Mouse (Mus musculus) left cerebral cortex, postnatal 10 days (tissue): ENCODE measurements around the gene Gpatch4. TPM values are rescaled to one million over a fixed set of nuclear protein-coding genes. Genes with fewer than 3 reads are reported as not detected.

ENCODE experiments used
- DNase-seq, 2 experiments: peaks; one replicate each; pipeline ENCODE4 v3.0.0; 2021 to 2022; ENCODE audit warnings: low spot score in 2 of 2, mixed read lengths in 1 of 2; ENCODE audit errors: extremely low spot score in 1 of 2
- intact Hi-C: fragments of 180-260 bp; cut with DNase I; formaldehyde crosslinking; loops from one replicate; pipeline ENCODE4 v1.15.1; 2025
- total RNA-seq, 2 experiments: library from RNA; stranded (reverse); gene quantifications; 2 replicates each; pipeline ENCODE4 v1.2.3; 2021

Gene Gpatch4
- 10 to 100 TPM; 20.8 to 24.2 TPM for total RNA-seq

DNA sequence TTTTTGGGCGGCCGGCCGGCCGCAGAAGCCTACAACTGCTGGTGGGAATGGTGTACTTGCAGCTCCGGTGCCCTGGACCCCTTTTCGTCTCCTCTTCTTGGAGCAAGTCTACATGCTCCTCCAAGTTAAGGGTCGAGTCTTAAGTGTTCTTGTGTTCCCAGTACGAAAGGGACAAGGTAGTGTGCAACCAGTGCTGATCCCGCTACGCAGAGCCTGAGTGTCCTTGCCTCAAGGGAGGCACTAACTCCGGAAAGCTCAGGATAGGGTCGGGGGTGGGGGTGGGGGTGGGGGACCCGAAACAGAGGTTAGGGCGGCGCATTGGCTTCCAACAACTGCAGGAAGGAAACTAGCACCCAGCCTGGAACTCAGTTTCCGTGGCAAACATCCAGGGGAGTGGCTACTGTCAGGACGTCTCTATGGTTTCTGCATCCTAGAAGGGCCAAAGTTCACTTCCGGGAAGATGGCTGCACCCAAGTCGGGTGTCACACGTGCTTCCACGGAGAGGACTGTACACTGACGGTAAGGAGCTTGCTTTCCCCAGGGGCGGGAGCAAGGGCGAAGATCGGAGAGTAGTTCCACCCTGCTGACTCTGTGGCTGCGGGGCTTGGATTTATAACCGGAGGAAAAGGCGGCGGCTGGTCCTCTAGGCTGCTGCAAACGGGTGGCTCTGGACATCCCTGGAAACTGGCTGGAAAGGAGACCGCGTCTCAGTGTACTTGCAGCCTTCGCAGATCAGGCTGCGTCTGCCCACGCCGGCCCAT lies at the start of gene Gpatch4:
Gpatch4 (plus strand) TSS at position 448 of the 761 bp plus-strand sequence.
- DNase-seq, result peak; percentile 91 to 95
- intact Hi-C loops, result no loop called here

DNA sequence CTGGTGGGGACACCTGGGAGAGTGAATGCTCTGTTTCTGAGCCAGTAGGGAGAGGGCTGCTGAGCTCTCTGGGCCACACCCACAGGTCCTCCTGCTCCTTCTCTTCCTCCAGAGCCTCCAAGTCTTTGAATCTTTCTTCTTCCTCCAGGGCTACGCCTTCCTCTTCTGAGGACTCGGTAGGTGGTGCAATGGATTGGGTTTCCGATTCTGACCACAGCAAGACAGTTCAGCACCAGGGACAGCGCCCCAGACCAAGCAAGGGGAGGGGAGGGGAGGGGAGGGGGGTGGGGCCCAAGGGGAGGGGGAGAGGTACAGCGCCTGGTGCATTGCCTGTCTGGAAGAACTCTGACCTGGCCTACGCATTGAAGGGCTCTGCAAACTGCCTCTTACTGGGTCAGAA lies 49.5 kb upstream of the Gpatch4 start:
- DNase-seq, result no peak
- intact Hi-C loops, result no loop called here

DNA sequence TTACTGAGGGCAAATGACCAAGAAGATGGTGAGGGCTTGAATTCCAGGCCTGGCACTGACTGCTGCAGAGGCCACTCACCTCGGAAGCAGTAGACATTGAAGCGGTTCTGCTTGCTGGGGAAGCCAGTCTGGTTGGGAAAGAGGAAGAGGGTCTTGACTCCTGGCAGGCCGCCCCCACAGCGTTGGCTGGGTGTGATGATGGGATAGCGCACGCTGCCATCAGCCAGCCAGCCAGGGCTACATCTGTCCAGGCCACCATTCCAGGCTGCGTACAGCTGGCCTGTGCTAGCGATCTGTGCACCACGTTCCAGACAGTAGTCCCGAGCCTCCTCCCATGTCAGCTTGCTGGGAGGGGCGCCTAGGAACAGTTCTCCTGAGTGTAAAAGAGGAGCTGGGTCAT lies 47.6 kb upstream of the Gpatch4 start:
- no peak for DNase-seq
- intact Hi-C loops, result no loop called here

DNA sequence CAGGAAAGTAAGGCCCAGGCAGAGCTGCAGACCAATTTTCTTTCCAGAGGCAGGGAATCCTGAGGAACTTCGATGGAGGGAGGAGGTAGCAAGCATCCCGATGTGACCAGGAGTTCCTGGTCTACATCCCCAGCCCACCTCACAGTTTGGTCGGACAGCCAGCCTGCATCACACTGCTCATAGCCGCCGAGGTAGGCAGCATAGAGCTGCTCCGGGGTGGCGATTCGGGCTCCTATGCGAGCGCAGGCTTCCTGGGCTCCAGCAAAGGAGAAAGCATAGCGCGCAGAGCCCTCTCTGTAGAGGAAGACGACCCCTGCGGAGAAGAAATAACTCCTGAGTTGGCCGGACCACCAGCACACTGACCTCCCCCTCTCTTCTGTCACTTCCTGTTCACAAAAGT lies 46.5 kb upstream of the Gpatch4 start:
- DNase-seq, result no peak
- intact Hi-C loops, result no loop called here

DNA sequence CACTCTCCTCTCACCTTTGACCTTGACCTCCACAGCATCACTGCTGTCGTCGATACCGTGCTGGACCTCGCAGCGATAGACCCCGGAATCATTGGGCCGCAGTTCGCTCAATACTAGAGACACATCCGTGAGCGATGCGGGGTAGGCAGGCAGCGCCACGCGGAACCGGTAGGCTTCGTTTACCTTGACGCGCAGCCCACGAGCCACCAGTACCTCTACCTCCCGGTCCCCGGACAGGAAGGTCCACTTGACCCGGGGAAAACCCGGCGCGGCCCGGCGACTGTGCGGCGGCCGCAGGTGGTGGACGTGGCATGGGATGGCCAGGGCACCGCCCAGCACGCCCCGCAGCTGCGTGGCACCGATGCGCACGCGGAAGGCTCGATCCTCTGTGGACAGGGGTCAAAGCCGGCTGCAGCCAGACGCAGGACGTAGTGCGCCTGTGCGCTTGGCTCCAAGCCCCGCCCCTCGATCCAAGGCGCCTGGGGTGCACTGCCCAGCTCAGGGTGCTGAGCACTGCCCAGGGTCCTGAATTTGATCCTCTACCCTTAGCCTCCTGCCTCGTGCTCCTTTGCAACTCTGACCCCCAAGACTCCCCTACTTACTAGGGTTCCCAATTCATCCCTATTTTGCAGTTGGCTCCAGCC lies 45.8 kb upstream of the Gpatch4 start:
- peak in 1 of 2 experiments; percentile 65 for DNase-seq
- intact Hi-C loops, result no loop called here

DNA sequence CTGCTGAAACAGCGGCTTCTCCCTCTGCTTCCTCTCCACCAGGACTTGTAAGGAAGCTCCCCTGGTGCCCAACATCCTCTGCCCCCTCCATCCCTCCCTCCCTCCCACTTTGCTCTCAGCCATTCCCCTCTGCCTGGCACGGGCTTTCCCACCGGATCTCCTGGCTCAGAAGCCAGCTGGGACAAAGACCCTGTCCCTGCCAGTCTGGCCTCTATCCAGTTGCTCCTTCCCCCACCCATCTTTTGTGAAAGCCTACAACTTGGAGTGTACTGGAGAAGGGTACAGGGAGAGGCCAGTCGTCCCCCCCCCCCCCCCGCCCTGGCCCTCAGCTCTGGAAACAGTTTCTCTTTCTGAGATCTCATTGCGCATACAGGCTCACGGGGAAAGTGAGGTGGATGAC lies 44.2 kb upstream of the Gpatch4 start:
- peak; percentile 78 to 79 for DNase-seq
- intact Hi-C loops, result no loop called here

DNA sequence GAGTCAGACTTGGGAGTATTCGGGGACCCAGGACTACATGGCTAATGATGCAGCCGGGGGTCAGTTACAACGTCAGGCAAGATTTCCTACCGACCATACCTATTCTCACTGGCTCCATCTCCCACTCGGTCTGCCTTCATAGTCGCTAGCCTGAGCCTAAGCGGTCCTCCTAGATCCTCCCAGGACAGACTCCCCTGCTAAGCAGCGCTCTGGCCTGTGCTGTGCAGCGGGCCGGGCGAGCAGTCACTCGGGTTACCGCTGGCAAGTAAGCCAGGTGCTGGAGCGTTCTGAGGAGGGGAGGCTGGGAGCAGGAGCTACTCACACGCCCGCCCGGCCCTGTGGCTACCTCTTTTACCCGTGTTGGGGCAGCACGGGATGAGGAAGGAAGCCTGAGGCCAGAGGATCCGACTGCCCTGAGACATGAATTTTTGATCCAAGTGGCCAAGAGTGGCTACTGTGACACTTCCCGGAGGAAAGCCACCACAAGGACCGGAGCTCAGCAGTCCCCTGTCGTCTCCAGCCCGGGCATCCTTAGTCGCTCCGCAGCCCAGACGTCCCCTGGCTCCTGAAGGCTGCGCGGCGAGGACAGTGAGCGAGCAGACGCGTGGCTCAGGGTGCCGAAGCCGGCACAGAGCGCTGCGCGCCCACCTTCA lies 43.5 kb upstream of the Gpatch4 start:
- intact Hi-C loops, result no loop called here
- DNase-seq, result no peak

DNA sequence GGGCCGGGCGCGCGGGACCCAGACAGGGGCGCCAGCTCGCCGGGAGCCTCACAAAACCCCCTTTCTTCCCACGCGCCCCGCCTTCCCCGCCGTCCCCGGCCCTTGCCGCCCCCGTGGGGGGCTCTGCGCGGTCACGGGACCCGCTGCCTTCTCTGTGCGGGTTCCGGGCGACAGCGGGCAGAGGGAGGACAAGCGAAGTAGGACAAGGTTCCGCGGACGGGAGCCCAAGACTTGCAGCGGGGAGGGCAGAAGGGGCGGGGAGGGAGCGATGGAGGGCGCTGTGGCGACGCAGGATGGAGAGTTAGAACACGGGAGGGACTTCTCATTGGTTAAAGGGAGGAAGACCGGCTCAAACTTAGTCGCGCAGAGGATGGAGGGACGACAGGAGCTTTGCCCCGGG lies 42.7 kb upstream of the Gpatch4 start, which contains the start of gene Bcan:
Bcan (minus strand) TSS at position 50 of the 400 bp plus-strand sequence.
- DNase-seq, result peak; percentile 58 to 82
- intact Hi-C loops, result no loop called here

DNA sequence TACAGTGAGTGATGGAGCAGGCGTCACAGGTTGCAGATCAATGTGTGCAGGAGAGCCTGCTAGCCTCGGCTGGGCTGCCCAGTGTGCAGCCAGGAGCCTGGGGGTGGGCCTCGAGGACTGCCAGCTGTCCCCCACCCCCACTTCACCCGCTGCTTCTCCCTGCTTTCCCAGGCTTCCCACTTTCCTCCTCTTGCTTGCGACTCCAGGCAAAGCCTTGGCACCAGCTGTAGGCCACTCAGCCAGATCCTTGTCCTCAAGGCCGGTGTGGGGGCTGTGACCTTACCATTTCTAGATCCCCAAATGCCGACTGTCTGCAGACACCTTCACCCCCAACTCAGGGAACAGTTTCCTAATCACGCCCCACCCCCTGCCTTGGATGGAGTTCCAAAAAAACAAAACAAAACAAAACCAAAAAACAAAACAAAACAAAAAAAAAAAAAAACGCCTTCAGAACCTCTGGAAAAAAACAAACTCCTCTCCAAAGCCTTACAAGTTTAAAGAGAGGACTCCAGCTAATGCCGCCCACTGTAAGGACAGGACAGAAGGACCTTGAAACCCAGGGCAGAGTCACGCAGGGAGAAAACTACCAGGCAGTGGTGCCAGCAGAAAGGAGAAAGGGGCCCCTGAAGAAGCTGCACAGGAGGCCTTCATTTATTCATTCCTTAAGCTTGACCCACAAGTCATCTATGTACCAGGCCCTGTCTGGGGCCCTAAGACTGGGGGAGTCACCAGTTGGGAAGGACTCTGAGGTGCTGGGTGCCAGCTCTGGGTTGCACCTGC lies 41.9 kb upstream of the Gpatch4 start:
- intact Hi-C loops, result no loop called here
- peak in 1 of 2 experiments; percentile 54 for DNase-seq

DNA sequence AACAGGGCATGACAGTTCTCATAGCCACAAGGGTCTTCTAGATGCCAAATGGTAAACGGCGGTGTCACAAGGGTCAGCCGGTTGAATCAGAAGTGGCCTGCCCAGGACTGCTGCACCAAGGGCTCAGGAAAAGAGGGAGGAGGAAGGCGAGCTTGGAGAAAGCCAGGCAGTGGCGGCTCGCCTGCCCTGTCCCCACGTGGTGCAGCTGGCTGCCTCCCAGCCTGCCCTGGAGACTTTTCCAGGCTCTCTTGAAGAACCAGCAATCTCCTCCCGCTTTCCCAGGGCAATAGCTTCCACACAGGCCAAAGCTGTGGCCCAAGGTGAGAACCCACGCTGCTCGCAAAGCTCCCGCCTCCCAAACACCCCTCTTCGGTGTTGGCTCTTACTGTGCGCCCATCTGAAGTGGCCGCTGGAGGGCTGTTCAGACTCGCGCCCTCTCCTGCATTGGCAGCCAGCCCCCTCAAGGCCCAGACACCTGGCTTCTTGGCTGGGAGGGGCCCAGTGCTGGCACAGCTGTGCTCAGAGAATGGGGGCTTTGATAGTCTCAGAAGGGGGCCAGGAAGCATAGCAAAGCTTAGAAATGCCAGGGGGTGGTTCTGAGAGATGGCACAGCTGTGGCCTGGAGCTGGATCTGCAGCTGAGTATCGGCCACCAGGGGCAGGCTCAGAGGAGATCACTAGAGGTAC lies 40.5 kb upstream of the Gpatch4 start:
- DNase-seq, result peak in 1 of 2 experiments; percentile 66
- intact Hi-C loops, result no loop called here

DNA sequence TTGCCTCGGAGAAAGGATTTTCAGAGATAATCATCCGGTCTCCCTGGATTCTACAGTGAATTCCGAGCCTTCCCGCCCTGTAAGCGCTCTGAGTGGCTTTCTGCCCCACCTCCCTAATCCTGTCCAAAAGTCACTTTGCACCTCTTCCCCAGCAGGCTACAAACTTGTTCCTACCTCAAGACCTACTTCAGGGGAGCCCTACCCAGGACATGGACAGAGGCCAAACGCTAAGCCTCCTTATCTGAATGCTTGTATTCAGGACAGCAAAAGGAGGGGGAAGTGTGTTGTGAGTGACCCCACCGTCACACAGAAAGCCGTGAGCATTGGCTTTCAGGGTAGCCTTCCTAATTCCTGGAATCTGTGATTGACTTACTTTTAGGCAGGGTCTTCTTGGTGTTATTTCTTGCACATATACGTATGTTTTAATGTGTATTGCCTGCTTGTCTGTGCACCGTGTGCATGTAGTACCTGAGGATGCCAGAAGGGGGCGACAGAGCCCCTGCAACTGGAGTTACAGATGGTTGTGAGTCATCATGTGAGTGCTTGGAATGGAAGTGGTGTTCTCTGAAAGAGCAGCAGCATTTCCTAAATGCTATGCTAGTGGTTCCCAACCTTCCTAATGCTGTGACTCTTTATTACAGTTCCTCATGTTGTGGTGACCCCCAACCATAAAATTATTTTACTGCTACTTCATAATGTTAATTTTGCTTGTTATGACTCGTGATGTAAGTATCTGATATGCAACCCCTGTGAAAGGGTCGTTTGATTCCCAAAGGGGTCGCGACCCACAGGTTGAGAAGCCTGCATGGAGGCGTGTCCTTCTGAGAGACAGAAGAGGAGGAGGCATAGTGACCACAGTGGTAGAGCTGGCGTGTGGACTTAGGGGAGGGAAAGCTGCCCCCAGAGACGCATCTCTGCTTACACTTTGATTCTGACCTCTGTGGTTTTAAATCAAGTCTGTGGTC lies 36.8 kb upstream of the Gpatch4 start:
- no peak for DNase-seq
- intact Hi-C loops, result no loop called here

DNA sequence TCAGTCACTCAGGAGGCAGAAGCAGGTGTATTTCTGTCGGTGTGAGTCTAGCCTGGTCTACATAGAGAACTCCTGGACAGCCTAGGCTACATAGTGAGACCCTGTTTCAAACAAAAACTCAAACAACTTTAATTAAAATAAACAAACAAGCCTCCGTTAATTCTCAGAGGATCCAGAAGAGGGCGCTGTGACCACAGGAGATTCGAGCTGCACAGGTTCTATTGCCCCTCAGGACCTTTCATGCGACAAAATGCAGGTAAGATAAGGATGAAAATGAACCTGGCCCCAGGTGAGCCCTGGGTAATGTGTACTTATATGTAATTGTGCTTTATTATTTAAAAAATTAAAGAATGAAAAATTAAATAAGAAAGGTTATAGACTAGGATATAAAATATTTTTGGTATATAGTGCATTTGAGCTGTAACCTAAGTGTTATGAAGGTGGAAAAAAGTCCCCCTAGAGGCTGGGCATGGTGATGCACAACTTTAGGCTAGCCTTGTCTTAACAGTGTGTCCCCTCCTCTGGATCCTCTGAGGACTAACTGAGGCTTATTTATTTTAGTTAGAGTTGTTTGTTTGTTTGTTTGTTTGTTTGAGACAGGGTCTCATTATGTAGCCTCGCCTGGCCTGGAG lies 32.2 kb upstream of the Gpatch4 start:
- DNase-seq, result no peak
- intact Hi-C loops, result no loop called here

DNA sequence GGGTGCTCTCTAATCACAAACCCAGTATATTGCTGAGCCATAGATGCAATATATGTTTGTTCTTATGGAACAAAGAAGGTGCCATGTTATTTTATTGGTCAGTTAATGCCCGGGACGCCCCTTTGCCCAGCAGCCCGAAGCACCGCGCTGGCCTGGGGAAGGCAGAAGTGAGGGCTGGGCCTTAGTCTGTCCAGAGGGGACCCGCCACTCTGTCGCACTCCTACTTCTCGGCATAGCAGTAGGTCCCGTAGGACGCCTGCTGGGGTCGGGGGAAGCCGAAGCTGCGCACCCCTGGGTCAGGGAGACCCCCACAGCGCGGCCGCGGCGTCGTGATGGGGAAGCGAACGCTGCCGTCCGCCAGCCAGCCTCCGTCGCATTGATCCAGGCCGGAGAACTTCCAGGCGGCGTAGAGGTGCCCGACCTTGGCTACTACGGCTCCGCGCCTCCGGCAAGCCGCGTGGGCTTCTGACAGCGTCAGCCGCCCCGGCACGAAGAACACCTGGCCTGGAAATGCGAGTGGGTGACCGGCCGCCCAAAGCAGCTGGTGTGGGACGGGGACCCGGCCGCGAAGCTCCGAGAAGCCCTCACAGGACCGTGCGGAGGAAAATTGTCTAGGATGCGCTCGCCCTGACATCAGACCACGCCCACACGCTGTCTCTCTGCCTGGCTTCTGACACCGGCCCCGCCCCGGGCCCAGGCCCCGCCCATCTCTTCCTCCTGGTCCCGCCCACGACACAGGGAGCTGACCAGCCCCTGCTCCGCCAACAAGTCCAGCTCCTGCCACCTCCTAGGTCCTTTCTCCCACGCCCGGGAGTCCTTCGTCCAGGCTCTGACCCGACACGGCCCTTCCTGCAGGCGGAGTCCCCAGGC lies 20.4 kb upstream of the Gpatch4 start:
- intact Hi-C loops, result no loop called here
- DNase-seq, result peak; percentile 45 to 89

DNA sequence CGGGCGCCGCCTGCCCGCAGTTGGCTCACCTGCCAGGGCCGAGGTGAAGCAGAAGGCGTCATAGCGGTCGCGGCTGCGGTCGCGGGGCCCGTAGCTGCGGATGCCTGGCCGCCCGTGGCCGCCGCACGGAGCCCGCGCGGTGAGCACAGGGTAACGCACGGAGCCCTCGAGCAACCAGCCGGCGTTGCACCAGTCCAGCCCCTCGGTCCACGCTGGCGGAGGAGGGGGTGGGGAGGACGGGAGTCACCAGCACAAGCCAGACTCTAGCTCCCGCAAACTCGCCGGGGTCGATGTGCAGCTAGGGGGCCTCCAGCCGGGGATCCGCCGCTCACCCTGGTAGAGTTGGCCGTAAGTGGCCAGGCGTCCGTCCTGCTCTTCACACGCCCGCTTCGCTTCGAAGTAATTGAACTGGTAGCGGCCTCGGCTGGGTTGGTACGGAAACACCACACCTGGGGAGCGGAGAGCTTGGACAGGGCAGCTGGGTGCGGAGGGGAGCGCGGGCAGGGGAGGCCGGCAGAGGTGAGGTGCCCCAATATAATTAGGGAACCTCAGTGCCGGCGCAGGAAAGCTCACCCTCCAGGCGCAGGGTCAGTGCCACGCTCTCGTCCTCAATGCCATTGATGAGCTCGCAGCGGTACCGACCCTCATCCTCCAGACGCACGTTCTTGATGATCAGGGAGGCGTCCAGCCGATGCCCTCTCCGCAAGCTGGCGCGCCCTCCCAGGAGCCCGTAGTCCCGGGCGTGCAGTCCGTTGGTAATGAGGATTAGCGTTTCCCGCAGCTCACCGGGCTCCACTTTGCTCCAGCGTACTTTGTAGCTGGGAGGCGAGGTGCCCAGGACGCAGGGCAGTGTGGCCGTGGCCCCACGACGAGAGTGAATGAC lies 19.5 kb upstream of the Gpatch4 start:
- intact Hi-C loops, result no loop called here
- peak in 1 of 2 experiments; percentile 47 for DNase-seq

DNA sequence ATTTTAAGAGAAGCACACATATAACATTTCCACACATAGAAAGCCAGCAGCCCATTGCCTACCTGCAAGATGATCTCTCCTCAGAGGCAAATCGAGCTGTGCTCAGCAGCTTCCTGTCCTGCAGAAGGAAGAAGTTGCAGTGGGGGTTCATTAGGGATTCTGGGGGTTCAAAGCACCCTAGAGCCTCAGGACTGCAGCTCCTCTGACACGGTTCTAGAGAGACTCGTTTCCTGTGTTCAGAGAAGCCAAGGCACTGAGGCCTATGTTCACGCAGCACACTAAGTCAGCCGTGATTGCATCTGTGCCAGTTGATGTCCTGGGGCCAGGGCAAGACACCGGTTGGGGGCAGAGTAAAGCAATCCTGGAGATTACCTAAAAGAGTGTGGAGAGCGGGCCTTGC lies 16.1 kb upstream of the Gpatch4 start:
- intact Hi-C loops, result no loop called here
- no peak for DNase-seq
